Mouse (Mus musculus): Measurements from ENCODE around the gene Gnaz. TPM values are rescaled to one million over a fixed set of nuclear protein-coding genes. Genes with fewer than 3 reads are reported as not detected.

The Gnaz gene
- polyA plus RNA-seq, 1 experiment from 2014 or later, result 27.9 TPM

- Histone ChIP-seq H3K27me3 (no peaks in the 10 kb centered on the region; the same call in 1 of the 2 replicates), H3K4me2 (replicated peaks) (peak overlapping the region; percentile 92), H3K36me3 (no peaks in the 10 kb centered on the region), H3K9ac (no peak overlapping the region), H3K4me1 (peaks cover 63% of the 10 kb centered on the region), H3K4me3 (no peak overlapping the region), H3K27ac (no peak overlapping the region), H3K9me3 (replicated peaks) (no peaks in the 10 kb centered on the region)
- ATAC-seq (ENCODE audit: low FRiP score), result no peak
- 29% methylated on average over 9 of the region's 9 CpGs for WGBS
These were observed 91.9 kb downstream of the Gnaz start for GRCm38 (mm10) chr10:75058761-75059395.

- ATAC-seq (ENCODE audit: low FRiP score), result no peak
- Histone ChIP-seq H3K4me3 (0 out of 2 replicates have a peak overlapping the region, but pooled peaks have one; percentile 89), H3K27ac (no peak overlapping the region), H3K9me3 (replicated peaks) (no peaks in the 10 kb centered on the region), H3K4me1 (peaks cover 68% of the 10 kb centered on the region), H3K36me3 (no peaks in the 10 kb centered on the region), H3K9ac (no peak overlapping the region; the same call in 1 of the 2 replicates), H3K27me3 (no peaks in the 10 kb centered on the region; the same call in 1 of the 2 replicates), H3K4me2 (replicated peaks) (peak overlapping the region; percentile 92)
- 2% methylated on average over 11 of the region's 11 CpGs for WGBS
These were observed 92.4 kb downstream of the Gnaz start for GRCm38 (mm10) chr10:75059396-75059795.

GRCm38 (mm10) chr10:75060217-75060842, 93.4 kb downstream of the Gnaz start, which contains the start of gene Bcr:
Bcr (plus strand) TSS chr10:75060592.
- peak within 1 kb of the TSS; percentile 92 for H3K4me2 ChIP-seq (replicated peaks)
- H3K9ac ChIP-seq, result peak within 1 kb of the TSS; percentile 93
- peaks cover 77% of the 10 kb centered on the region for H3K4me1 ChIP-seq
- H3K36me3 ChIP-seq, result 0 out of 2 replicates have a peak, but pooled peaks cover under 1% of the 10 kb centered on the region
- peak within 1 kb of the TSS; percentile 92 for H3K27ac ChIP-seq
- WGBS, result under 1% methylated on average over 49 of the region's 73 CpGs
- ATAC-seq (ENCODE audit: low FRiP score), result peak; percentile 84
- no peaks in the 10 kb centered on the region for H3K9me3 ChIP-seq (replicated peaks)
- H3K4me3 ChIP-seq, result peak within 1 kb of the TSS; percentile 89
- no peaks in the 10 kb centered on the region for H3K27me3 ChIP-seq

- ATAC-seq (ENCODE audit: low FRiP score), result peak; percentile 53
- peak overlapping the region; percentile 89 for H3K4me3 ChIP-seq
- WGBS, result under 1% methylated on average over 29 of the region's 48 CpGs
- H3K36me3 ChIP-seq, result 0 out of 2 replicates have a peak, but pooled peaks cover 5% of the 10 kb centered on the region
- H3K4me2 ChIP-seq (replicated peaks), result peak overlapping the region; percentile 92
- no peaks in the 10 kb centered on the region for H3K27me3 ChIP-seq
- peak overlapping the region; percentile 92 for H3K27ac ChIP-seq
- H3K9me3 ChIP-seq (replicated peaks), result no peaks in the 10 kb centered on the region
- H3K4me1 ChIP-seq, result peaks cover 78% of the 10 kb centered on the region
- peak overlapping the region; percentile 93 for H3K9ac ChIP-seq
These were observed 93.9 kb downstream of the Gnaz start for GRCm38 (mm10) chr10:75060843-75061235.

GRCm38 (mm10) chr10:75061341-75062188, 94.6 kb downstream of the Gnaz start:
- Histone ChIP-seq H3K9me3 (replicated peaks) (no peaks in the 10 kb centered on the region), H3K9ac (peak overlapping the region; percentile 93), H3K4me3 (peak overlapping the region; percentile 89), H3K27me3 (no peaks in the 10 kb centered on the region), H3K27ac (peak overlapping the region; percentile 92), H3K36me3 (0 out of 2 replicates have a peak, but pooled peaks cover 5% of the 10 kb centered on the region), H3K4me2 (replicated peaks) (peak overlapping the region; percentile 92), H3K4me1 (peaks cover 74% of the 10 kb centered on the region)
- 2% methylated on average over 71 of the region's 71 CpGs for WGBS
- no peak for ATAC-seq (ENCODE audit: low FRiP score)

GRCm38 (mm10) chr10:75062189-75062561, 95.2 kb downstream of the Gnaz start:
- Histone ChIP-seq H3K4me3 (peak overlapping the region; percentile 89), H3K4me1 (peaks cover 72% of the 10 kb centered on the region), H3K9me3 (replicated peaks) (no peaks in the 10 kb centered on the region), H3K9ac (peak overlapping the region; percentile 93), H3K27ac (no peak overlapping the region), H3K4me2 (replicated peaks) (peak overlapping the region; percentile 92), H3K36me3 (0 out of 2 replicates have a peak, but pooled peaks cover 5% of the 10 kb centered on the region), H3K27me3 (no peaks in the 10 kb centered on the region)
- no peak for ATAC-seq (ENCODE audit: low FRiP score)
- 11% methylated on average over 6 of the region's 6 CpGs for WGBS

- no peaks in the 10 kb centered on the region for H3K9me3 ChIP-seq (replicated peaks)
- peak overlapping the region; percentile 93 for H3K9ac ChIP-seq
- peak overlapping the region; percentile 89 for H3K4me3 ChIP-seq
- peaks cover 75% of the 10 kb centered on the region for H3K4me1 ChIP-seq
- H3K27me3 ChIP-seq, result no peaks in the 10 kb centered on the region
- 46% methylated on average over 6 of the region's 6 CpGs for WGBS
- H3K4me2 ChIP-seq (replicated peaks), result peak overlapping the region; percentile 92
- no peak overlapping the region for H3K27ac ChIP-seq
- no peak for ATAC-seq (ENCODE audit: low FRiP score)
- 0 out of 2 replicates have a peak, but pooled peaks cover 5% of the 10 kb centered on the region for H3K36me3 ChIP-seq
These were observed 95.6 kb downstream of the Gnaz start for GRCm38 (mm10) chr10:75062621-75063020.

GRCm38 (mm10) chr10:75063301-75063965, 96.5 kb downstream of the Gnaz start:
- Histone ChIP-seq H3K27me3 (no peaks in the 10 kb centered on the region), H3K9me3 (replicated peaks) (no peaks in the 10 kb centered on the region), H3K4me3 (peak overlapping the region; percentile 89), H3K4me2 (replicated peaks) (peak overlapping the region; percentile 92), H3K36me3 (0 out of 2 replicates have a peak, but pooled peaks cover 5% of the 10 kb centered on the region), H3K9ac (peak overlapping the region; percentile 42), H3K4me1 (peaks cover 75% of the 10 kb centered on the region), H3K27ac (no peak overlapping the region)
- no peak for ATAC-seq (ENCODE audit: low FRiP score)
- WGBS, result 67% methylated on average over 12 of the region's 12 CpGs

- Histone ChIP-seq H3K36me3 (0 out of 2 replicates have a peak, but pooled peaks cover 5% of the 10 kb centered on the region), H3K4me3 (no peak overlapping the region), H3K4me2 (replicated peaks) (peak overlapping the region; percentile 92; the same call in 1 of the 2 replicates), H3K9ac (no peak overlapping the region), H3K9me3 (replicated peaks) (no peaks in the 10 kb centered on the region), H3K27me3 (no peaks in the 10 kb centered on the region), H3K27ac (no peak overlapping the region), H3K4me1 (peaks cover 77% of the 10 kb centered on the region)
- 76% methylated on average over 6 of the region's 6 CpGs for WGBS
- no peak for ATAC-seq (ENCODE audit: low FRiP score)
These were observed 98.7 kb downstream of the Gnaz start for GRCm38 (mm10) chr10:75065691-75066090.

Data from hindbrain, embryonic 12.5 days (tissue).